Mouse (Mus musculus): ENCODE data around the gene Spp2. TPM values are rescaled to one million over a fixed set of nuclear protein-coding genes. Genes with fewer than 3 reads are reported as not detected.

The Spp2 gene
- total RNA-seq, 2 experiments from 2014 or later, result 0.70 TPM; not detected in 1

GRCm38 (mm10) chr1:88464109-88464905 is 57.5 kb downstream of the Spp2 start:
- intact Hi-C loops (cut with DNase I), result no loop called here
- no peak for DNase-seq

GRCm38 (mm10) chr1:88465722-88466121 is 59.0 kb downstream of the Spp2 start:
- intact Hi-C loops (cut with DNase I), result loop anchor here (5.0 kb wide), 1 partner anchor 237 kb away; the partner anchor contains the start of gene Arl4c
- DNase-seq, result peak; percentile 17

- DNase-seq, result no peak
- intact Hi-C loops (cut with DNase I), result loop anchor here (5.0 kb wide), 1 partner anchor 236 kb away; the partner anchor contains the start of gene Arl4c
Observed at GRCm38 (mm10) chr1:88466325-88467064, 59.7 kb downstream of the Spp2 start.

- intact Hi-C loops (cut with DNase I), result loop anchor here (5.0 kb wide), 1 partner anchor 234 kb away; the partner anchor contains the start of gene Arl4c
- DNase-seq, result no peak
Observed at GRCm38 (mm10) chr1:88467866-88468265, 61.1 kb downstream of the Spp2 start.

GRCm38 (mm10) chr1:88468335-88468734 is 61.6 kb downstream of the Spp2 start:
- intact Hi-C loops (cut with DNase I), result loop anchor here (5.0 kb wide), 1 partner anchor 234 kb away; the partner anchor contains the start of gene Arl4c
- no peak for DNase-seq

- no peak for DNase-seq
- intact Hi-C loops (cut with DNase I), result loop anchor here (5.0 kb wide), 1 partner anchor 233 kb away; the partner anchor contains the start of gene Arl4c
Observed at GRCm38 (mm10) chr1:88469746-88470145, 63.0 kb downstream of the Spp2 start.

- intact Hi-C loops (cut with DNase I), result no loop called here
- no peak for DNase-seq
Observed at GRCm38 (mm10) chr1:88472258-88472657, 65.5 kb downstream of the Spp2 start.

- intact Hi-C loops (cut with DNase I), result no loop called here
- DNase-seq, result no peak
Observed at GRCm38 (mm10) chr1:88473899-88474298, 67.1 kb downstream of the Spp2 start.

- intact Hi-C loops (cut with DNase I), result no loop called here
- no peak for DNase-seq
Observed at GRCm38 (mm10) chr1:88474598-88474997, 67.8 kb downstream of the Spp2 start.

GRCm38 (mm10) chr1:88475502-88475953 is 68.8 kb downstream of the Spp2 start:
- intact Hi-C loops (cut with DNase I), result no loop called here
- DNase-seq, result no peak

Other genes starting within 250 kb of the Spp2 start
- gene Ugt1a5, start 240.9 kb upstream of the Spp2 start, total RNA-seq (2021), result under 1 TPM in 1 of 2 experiments, not detected in 1; 0.36 TPM
- under 1 TPM in 1 of 2 experiments, not detected in 1; 0.38 TPM for gene Ugt1a2, start 206.4 kb upstream of the Spp2 start, total RNA-seq (2021)
- gene Dnajb3, start 201.2 kb upstream of the Spp2 start, total RNA-seq (2021), result 1 to 10 TPM; 4.9 to 5.9 TPM
- gene Ugt1a1, start 195.0 kb upstream of the Spp2 start, total RNA-seq (2021), result under 1 TPM in 1 of 2 experiments, not detected in 1; 0.34 TPM
- under 1 TPM; 0.04 to 0.20 TPM for gene Mroh2a, start 180.0 kb upstream of the Spp2 start, total RNA-seq (2021)
- gene Hjurp, start 129.3 kb upstream of the Spp2 start, total RNA-seq (2021), result 10 to 100 TPM; 75.3 to 78.8 TPM
- 1 to 10 TPM in 1 of 2 experiments, under 1 TPM in 1; 0.82 to 1.2 TPM for gene Trpm8, start 129.3 kb upstream of the Spp2 start, total RNA-seq (2021)
- gene Glrp1, start 103.1 kb downstream of the Spp2 start, total RNA-seq (2021), result not detected